Mouse (Mus musculus) right cerebral cortex, postnatal 36 days (tissue): ENCODE measurements around the gene Frmd6.

Experiments used
- DNase-seq, 2 experiments: peaks; one replicate each; pipeline ENCODE4 v3.0.0; 2022; ENCODE audit warnings: low spot score in 2 of 2, mixed read lengths in 1 of 2

Frmd6 gene

GRCm38 (mm10) chr12:70824729-70825650, at the start of gene Frmd6:
Gene Frmd6 (plus strand): TSS chr12:70825514.
- DNase-seq: peak; percentile 85 to 87

GRCm38 (mm10) chr12:70775609-70776008, 49.7 kb upstream of the Frmd6 start:
- DNase-seq: no peak

GRCm38 (mm10) chr12:70776683-70777082, 48.6 kb upstream of the Frmd6 start:
- DNase-seq: no peak

- DNase-seq: no peak
Measured at GRCm38 (mm10) chr12:70777466-70777865, 47.8 kb upstream of the Frmd6 start.

- DNase-seq: no peak
Measured at GRCm38 (mm10) chr12:70777866-70778265, 47.4 kb upstream of the Frmd6 start.

DNA sequence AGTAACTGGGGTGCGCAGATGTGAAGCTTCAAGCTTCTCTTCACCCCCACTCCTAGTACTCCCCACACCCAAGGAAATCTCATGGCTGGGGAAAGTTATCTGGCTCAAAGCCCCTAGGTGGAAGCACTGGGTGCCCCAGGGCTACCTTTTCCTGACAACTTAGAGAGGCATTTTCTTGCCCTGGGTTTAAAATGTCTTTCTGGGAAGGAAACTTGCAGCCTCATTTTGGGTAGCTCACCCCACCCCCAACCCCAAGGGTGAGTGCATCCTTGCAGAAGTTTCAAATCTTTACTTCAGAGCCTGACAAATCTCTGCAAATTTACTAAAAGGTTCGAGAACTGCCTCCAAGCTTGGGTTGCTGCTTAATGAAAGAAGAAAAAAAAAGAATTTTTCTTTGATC, 47.0 kb upstream of the Frmd6 start:
- no peak for DNase-seq

DNA sequence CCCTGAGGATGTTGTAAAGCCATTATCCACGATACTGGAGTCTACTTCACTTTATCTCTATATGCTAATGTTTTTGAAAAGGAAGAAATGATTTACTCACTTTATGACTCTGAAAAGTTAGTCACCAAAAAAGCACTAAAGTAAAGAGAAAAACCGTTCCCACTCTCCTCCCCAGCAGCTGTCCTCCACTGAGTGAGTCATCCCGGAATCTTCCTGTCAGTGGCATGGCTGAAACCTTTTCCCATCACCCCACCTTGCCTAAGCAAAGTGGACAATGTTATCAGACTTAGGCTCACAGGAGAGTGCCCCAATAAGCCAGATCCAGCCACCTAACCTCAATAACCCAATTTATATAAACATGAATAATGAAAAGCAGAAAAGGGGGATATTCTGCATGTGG, 46.6 kb upstream of the Frmd6 start:
- peak in 1 of 2 experiments; percentile 50 for DNase-seq

GRCm38 (mm10) chr12:70783049-70783448, 42.3 kb upstream of the Frmd6 start:
- no peak for DNase-seq

DNA sequence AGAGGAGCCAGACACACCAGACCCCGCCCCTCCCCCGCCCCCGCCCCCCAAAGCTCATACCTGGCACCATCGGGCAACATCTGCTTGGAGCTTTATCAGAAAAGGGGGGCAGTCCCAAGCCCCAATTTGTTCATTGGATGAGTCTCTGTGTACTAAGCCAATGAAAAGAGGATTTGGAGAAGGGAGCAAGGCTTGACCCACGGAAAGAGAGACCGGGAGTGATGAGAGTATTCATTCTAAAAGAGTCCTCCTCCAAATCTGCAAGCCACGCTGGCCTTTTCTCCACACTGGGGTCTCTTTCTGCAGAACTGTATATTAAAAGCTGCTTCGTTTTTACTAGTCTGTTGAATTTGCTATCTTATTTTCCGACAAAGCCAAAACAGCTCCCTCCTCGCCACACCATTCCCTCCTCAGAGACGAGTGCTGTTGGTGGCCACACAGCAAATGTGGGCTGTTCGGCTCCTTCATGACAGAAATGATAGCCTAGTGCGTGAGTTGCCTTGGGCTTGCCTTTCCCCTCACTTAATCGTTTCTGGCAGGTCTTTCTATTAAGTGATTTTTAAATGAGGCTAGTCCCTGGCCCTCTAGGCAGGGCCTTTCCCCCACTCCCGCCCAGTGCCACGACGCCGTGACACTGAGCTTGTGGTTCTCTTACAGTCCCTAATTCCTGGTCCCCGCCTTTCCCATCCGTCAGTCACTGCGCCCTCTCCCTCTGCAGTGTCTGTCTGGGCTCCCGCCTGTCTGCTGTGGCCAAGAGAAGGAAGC, 41.7 kb upstream of the Frmd6 start:
- DNase-seq: no peak

- DNase-seq: no peak
Measured at GRCm38 (mm10) chr12:70784240-70784705, 41.0 kb upstream of the Frmd6 start.

DNA sequence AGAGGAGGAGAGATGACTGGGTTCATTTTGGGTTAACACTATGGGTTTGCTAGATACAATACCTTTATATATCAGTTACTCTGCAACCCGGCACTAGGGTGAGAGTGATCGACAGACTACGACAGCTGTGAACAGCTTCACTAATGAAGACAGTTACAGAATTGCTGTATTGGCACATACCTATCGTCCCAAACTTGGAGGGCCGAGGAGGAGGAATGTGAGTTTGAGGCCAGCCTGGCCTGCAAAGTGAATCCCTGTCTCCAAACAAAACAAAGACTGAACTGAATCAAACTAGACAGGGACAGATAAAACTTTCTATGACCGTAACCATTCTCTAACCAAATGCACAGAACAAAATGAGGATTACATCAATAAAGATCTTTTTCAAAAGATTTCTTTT, 36.0 kb upstream of the Frmd6 start:
- no peak for DNase-seq

GRCm38 (mm10) chr12:70793291-70793690, 32.0 kb upstream of the Frmd6 start:
- no peak for DNase-seq

DNA sequence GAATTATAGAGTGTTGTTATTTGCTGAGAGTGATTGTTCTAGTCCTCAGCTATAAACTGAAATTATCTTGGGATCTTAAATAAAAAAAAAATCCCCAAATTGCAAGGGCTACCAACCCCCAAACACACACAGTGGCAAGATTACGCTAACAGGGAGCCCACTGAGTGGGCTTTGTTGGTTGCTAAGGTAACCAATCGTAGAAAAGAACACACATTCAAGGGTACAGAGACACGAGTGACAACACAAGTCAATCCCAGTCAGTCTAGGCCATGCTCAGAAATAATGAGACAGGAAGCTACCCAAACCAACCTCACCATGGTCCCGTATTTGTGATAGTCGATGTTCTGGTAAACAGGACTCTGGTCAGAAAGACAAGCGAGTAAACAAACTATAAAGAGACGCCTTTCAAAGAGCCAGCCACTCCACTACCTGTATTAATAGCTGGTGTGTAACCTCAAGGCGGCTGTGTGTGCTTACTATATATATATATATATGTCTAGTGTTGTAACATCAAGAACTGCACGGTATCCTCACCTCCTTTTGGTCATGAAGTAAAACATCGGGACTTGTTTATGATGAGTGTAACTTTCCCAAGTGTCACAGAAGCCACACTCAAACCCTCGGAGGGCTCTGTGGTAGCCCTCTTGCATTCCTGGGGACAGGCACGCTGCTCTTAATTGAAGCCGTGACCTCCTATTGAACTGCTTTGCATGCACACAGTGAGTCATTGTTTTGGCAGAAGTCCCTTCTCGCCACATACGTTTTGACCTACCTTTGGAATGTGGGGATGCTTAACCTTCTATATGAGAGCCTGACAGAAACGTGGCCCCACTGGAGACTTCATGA, 30.5 kb upstream of the Frmd6 start:
- DNase-seq: no peak

DNA sequence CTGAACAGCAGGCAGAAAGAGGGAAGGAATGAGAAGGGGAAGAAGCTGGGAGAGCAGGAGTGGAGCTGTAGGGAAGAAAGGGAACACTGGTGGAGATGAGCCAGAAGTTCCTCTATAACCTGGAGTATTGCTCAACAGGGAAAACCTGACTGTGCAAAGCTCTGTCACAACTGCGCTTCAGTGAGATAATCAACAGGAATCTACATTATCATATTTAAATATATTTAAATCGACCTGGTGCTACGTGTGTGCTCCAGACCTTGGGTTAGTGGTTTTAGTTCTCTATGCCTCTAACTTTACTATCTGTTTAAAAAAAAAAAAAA, 30.0 kb upstream of the Frmd6 start:
- DNase-seq: no peak

- no peak for DNase-seq
Measured at GRCm38 (mm10) chr12:70798496-70798895, 26.8 kb upstream of the Frmd6 start.

DNA sequence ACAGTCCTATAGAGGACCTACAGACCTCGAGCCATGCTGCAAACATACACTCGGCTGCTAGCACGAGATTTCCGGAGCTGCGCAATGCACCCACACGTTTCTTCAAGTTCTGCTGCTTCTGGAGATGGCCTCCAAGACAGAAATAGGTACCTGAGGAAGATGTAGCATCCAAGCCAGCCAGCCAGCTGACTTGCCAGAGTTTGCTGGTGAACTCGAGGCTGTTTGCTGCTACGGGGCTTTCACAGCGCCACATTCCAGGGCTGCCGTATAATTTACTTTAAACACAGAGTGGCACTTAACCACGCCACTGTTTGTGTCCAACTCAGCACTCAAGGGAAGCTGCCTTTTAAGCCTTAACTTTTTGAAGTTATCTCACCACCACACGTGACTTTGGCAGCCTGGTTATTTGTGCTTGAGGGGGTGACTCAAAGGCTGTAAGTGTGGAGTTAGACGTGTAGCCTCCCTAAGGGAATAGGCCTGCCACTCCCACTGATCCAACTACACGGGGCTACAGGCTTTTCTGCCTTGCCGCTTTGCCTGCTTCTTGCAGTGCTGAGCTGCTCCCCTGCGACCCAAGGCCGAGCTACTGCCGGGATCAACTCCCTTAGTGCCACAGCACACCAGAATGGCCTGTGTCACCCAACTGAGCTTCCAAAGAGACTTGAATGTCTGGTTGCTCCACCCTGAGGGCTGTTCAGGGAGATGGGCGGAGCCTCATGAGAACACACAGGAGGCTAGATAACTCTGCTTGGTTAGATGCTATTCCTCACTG, 25.9 kb upstream of the Frmd6 start:
- DNase-seq: peak; percentile 44 to 71

- no peak for DNase-seq
Measured at GRCm38 (mm10) chr12:70800086-70800485, 25.2 kb upstream of the Frmd6 start.

DNA sequence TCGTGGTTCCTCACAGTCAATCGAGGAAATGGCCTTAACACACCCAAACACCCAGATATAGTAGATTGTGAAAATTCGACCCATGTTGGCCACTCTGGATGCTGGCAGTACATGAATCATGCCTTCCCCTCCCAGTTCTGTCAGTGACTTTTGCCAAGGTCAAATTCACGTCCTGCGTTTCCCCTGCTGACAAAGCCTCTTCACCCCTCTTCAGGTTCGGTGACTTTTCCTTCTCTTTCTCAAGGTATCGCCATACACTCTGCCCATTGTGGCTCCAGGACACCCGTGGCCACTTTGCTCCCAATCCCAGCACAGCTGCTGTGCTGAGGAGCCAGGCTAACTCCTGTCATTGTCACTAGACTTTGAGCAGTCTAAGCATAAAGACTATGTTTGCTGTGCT, 24.0 kb upstream of the Frmd6 start:
- DNase-seq: no peak

DNA sequence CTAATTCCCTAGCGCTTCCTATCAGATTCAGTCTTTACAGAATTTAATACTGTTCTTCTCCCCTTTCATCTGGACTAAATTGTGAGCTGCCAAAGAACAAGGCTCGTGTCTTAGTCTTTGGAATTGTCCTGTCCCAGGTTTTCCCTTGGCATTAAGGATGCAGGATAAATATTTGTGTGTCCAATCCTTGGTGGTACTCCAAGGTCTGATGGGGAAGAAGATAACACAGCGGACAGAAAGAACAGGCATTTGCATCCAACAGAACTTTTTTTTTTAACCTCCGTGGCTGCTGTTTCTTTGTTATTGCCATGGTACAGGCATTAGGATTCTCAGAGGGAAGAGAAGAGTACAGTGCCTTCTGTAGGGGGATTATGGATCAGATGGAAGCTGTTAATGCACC, 21.8 kb upstream of the Frmd6 start:
- DNase-seq: no peak

- no peak for DNase-seq
Measured at GRCm38 (mm10) chr12:70804989-70805388, 20.3 kb upstream of the Frmd6 start.

DNA sequence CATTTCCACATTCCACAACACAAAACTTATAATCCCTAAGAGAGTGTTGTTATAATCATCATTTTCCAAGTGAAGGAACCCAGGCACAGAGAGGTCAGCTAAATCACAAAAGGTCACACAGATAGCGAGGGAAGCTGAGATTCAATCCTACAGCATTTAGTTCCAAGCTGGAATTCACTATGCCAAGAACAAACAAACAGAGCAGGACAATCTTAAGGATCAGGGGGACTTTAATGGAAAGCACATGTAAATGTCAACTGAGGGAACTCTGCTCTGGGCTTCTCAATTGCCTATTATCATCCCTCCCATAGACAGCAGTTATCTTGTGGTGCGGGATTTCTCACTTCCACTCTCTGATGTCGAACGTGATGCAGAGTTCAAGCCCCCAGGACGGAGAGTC, 17.8 kb upstream of the Frmd6 start:
- DNase-seq: no peak
